Mouse (Mus musculus) brain, embryonic 14.5 days (tissue): Measurements from ENCODE around the gene Atp2b1.

ENCODE experiments used
- CTCF ChIP-seq: fragments of 200-500 bp; IDR thresholded peaks from 2 replicates; pipeline ENCODE4 v1.5.1; 2012; ENCODE audit warnings: inconsistent platforms, mild to moderate bottlenecking, moderate library complexity, borderline replicate concordance; ENCODE audit not compliant: insufficient read depth, insufficient read length; ENCODE audit errors: extremely low read depth
- POLR2A ChIP-seq: fragments of 200-500 bp; IDR thresholded peaks from 2 replicates; pipeline ENCODE4 v1.6.1; 2012; ENCODE audit warnings: mild to moderate bottlenecking, inconsistent platforms, borderline replicate concordance; ENCODE audit not compliant: poor library complexity, insufficient read depth, insufficient read length, severe bottlenecking; ENCODE audit errors: extremely low read depth

DNA sequence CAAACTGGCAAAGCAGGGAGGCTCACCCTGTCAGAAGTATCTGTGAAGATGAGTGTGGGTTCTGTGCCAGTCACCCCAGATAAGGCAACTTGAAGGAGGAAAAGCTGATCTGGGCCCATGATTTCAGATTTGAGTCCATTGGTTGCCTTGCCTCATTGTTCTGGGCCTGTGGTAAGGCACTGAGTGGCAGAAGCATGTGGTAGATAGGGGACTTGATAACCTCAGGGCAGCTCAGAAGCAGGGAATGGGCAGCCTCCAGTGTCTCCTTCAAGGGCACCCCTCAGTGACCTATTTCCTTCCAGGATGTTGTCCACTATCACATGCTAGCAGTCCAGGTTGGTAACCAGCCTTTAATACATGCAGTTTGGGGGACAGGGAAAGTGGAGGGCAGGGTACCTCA lies 12.8 kb downstream of the Atp2b1 start:
- no peak for TF ChIP-seq CTCF
- no peak for TF ChIP-seq POLR2A
